Mouse (Mus musculus): ENCODE measurements around the gene Zfp2.

- TF ChIP-seq POLR2A (IDR thresholded peaks at IDR 0.05; ENCODE audit: extremely low read depth, insufficient read depth, low read length), result no peak
- no peak for TF ChIP-seq CTCF (IDR thresholded peaks at IDR 0.05; ENCODE audit: extremely low read depth, insufficient read depth, low read length)
Observed at GRCm38 (mm10) chr11:50897359-50897758, 18.6 kb downstream of the Zfp2 start.
